8 mouse cellular contexts compared by ENCODE assay signal in the genomic region with DNA sequence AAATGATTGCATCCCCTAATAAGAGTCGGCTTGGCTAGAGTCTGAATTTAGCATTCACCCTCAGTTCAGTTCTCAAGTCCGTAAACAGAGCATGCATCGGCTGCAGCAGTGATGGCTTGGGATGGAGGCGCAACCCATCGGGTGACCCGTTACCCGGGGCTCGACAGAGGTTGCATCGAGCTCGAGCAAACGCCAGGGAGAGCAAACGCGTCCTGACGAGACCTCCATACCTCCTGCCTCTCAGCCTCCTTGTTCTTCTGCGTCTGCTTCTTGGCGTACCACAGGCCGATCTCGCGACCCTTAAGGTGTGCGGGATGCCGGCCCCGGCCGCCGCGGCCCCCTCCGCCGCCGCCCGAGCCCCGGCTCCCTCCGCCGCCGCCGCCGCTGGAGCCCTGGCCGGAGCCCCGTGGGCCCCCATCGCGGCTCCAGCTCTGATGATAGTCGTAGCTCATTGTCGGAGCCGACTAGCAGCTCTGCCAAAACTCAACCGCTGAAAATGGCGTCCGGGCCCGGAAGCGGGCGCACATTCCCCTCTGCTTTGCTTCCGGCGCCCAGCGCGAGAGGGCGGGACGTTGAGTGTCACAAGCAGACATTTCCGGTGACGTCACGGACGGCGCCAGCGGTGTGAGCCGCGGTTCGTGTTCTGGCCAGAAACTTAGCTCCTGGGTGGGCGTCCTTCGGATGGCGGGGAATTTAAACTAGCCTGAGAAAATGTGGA. TPM values are rescaled to one million over a fixed set of nuclear protein-coding genes. Genes with fewer than 3 reads are reported as not detected.
DNase-seq lines count a peak whose midpoint lies in the region; ATAC-seq and TF ChIP-seq lines count a peak whose summit lies in the region.

Gene Dhx36 (minus strand): TSS at position 517 of the 718 bp plus-strand sequence.

- peak within 1 kb of the TSS; percentile 97 for H3K9ac ChIP-seq in embryonic facial prominence, embryonic 14.5 days (ENCODE audit: low read depth, low read length)
- peak within 1 kb of the TSS; percentile 88 for H3K9ac ChIP-seq in heart, adult 2 months (ENCODE audit: low read depth, low read length)
- H3K9ac ChIP-seq in limb, embryonic 13.5 days: peak within 1 kb of the TSS; percentile 89
- H3K9ac ChIP-seq in midbrain, embryonic 16.5 days (ENCODE audit: low read depth, low read length): peak within 1 kb of the TSS; percentile 77

- H3K9me3 ChIP-seq in embryonic facial prominence, embryonic 14.5 days (ENCODE audit: control insufficient read depth, low read length): no peaks in the 10 kb centered on the region
- no peaks in the 10 kb centered on the region for H3K9me3 ChIP-seq in limb, embryonic 13.5 days
- no peaks in the 10 kb centered on the region for H3K9me3 ChIP-seq in midbrain, embryonic 16.5 days (replicated peaks; ENCODE audit: control insufficient read depth, low read length, poor library complexity, severe bottlenecking)

- peak; percentile 18; the same call in 1 of the 2 replicates for TF ChIP-seq CTCF in heart, adult 2 months (IDR thresholded peaks at IDR 0.05)

- peak; percentile 99 for ATAC-seq in embryonic facial prominence, embryonic 14.5 days (ENCODE audit: low read depth)
- peak; percentile 99 for ATAC-seq in limb, embryonic 13.5 days (ENCODE audit: low FRiP score, low read depth)
- ATAC-seq in midbrain, embryonic 16.5 days: peak; percentile 100

- peak; percentile 63; the same call in 1 of the 2 replicates for TF ChIP-seq EP300 in heart, adult 2 months (IDR thresholded peaks at IDR 0.05; ENCODE audit: insufficient read depth, low read depth, low read length)

- intact Hi-C loops in heart, adult 2 months (cut with DNase I): loop anchor here (5.0 kb wide), 1 partner anchor 169 kb away; the partner anchor contains the start of gene Arhgef26

- TF ChIP-seq POLR2A in heart, adult 2 months (IDR thresholded peaks at IDR 0.05; ENCODE audit: insufficient read depth, low read depth, low read length): peak; percentile 52; the same call in 1 of the 2 replicates

- WGBS in embryonic facial prominence, embryonic 14.5 days: under 1% methylated on average over 48 of the region's 66 CpGs
- WGBS in heart, adult 2 months: under 1% methylated on average over 66 of the region's 66 CpGs
- WGBS in limb, embryonic 13.5 days: under 1% methylated on average over 66 of the region's 66 CpGs
- WGBS in midbrain, embryonic 16.5 days: under 1% methylated on average over 65 of the region's 66 CpGs

- 0 out of 2 replicates have a peak, but pooled peaks cover 6% of the 10 kb centered on the region for H3K36me3 ChIP-seq in embryonic facial prominence, embryonic 14.5 days (ENCODE audit: control insufficient read depth, insufficient read depth, low read length)
- peaks cover 11% of the 10 kb centered on the region for H3K36me3 ChIP-seq in heart, adult 2 months (ENCODE audit: control insufficient read depth, insufficient read depth, low read length)
- no peaks in the 10 kb centered on the region for H3K36me3 ChIP-seq in limb, embryonic 13.5 days
- H3K36me3 ChIP-seq in midbrain, embryonic 16.5 days (ENCODE audit: control insufficient read depth, insufficient read depth, low read length): no peaks in the 10 kb centered on the region

- H3K4me2 ChIP-seq in embryonic facial prominence, embryonic 14.5 days (ENCODE audit: low read depth, low read length): peak within 1 kb of the TSS; percentile 71
- peak within 1 kb of the TSS; percentile 68 for H3K4me2 ChIP-seq in limb, embryonic 13.5 days (replicated peaks)
- H3K4me2 ChIP-seq in midbrain, embryonic 16.5 days (ENCODE audit: low read length): peak within 1 kb of the TSS; percentile 87

- no peaks in the 10 kb centered on the region for H3K27me3 ChIP-seq in embryonic facial prominence, embryonic 14.5 days (replicated peaks; ENCODE audit: control insufficient read depth, insufficient read depth, low read length)
- no peaks in the 10 kb centered on the region for H3K27me3 ChIP-seq in heart, adult 2 months (ENCODE audit: control insufficient read depth, insufficient read depth, low read length)
- 0 out of 2 replicates have a peak, but pooled peaks cover 8% of the 10 kb centered on the region for H3K27me3 ChIP-seq in limb, embryonic 13.5 days
- no peaks in the 10 kb centered on the region for H3K27me3 ChIP-seq in midbrain, embryonic 16.5 days (ENCODE audit: control insufficient read depth, insufficient read depth, low read depth, low read length)

- peak; percentile 96 for DNase-seq in 3T3-L1 (ENCODE audit: low read depth, low spot score)
- DNase-seq in adrenal gland, postnatal 4 days (ENCODE audit: low spot score in 2 of 2): peak; percentile 79 to 91
- peak; percentile 99 for DNase-seq in embryonic facial prominence, embryonic 14.5 days (ENCODE audit: low spot score)
- peak; percentile 96 to 97 for DNase-seq in heart, adult 2 months
- peak; percentile 96 to 97 for DNase-seq in kidney, adult 8-10 months
- DNase-seq in spleen, postnatal 10 days (ENCODE audit: low spot score in 2 of 2): peak; percentile 83 to 96

- peak within 1 kb of the TSS; percentile 99 for H3K4me3 ChIP-seq in embryonic facial prominence, embryonic 14.5 days (ENCODE audit: low read depth, low read length)
- H3K4me3 ChIP-seq in heart, adult 2 months: peak within 1 kb of the TSS; percentile 70
- H3K4me3 ChIP-seq in limb, embryonic 13.5 days: peak within 1 kb of the TSS; percentile 87
- H3K4me3 ChIP-seq in midbrain, embryonic 16.5 days (ENCODE audit: low read depth, low read length): peak within 1 kb of the TSS; percentile 60

- H3K79me2 ChIP-seq in heart, adult 2 months (replicated peaks; ENCODE audit: control insufficient read depth, insufficient read depth, low read length): peaks cover 7% of the 10 kb centered on the region; the same call in 1 of the 2 replicates

- H3K27ac ChIP-seq in embryonic facial prominence, embryonic 14.5 days (replicated peaks; ENCODE audit: low read depth, low read length): peak within 1 kb of the TSS; percentile 97
- H3K27ac ChIP-seq in heart, adult 2 months: peak within 1 kb of the TSS; percentile 47
- peak within 1 kb of the TSS; percentile 96 for H3K27ac ChIP-seq in limb, embryonic 13.5 days
- H3K27ac ChIP-seq in midbrain, embryonic 16.5 days (ENCODE audit: low read length): peak within 1 kb of the TSS; percentile 92

- peaks cover 14% of the 10 kb centered on the region for H3K4me1 ChIP-seq in embryonic facial prominence, embryonic 14.5 days (ENCODE audit: control insufficient read depth, insufficient read depth, low read length)
- peaks cover 1% of the 10 kb centered on the region for H3K4me1 ChIP-seq in heart, adult 2 months (ENCODE audit: control insufficient read depth, insufficient read depth, low read length)
- H3K4me1 ChIP-seq in limb, embryonic 13.5 days: peaks cover 15% of the 10 kb centered on the region
- H3K4me1 ChIP-seq in midbrain, embryonic 16.5 days (ENCODE audit: control insufficient read depth, insufficient read depth, low read length): peaks cover 18% of the 10 kb centered on the region

RNA-seq across cellular contexts. Expression of gene Dhx36, which starts in this region (rescaled TPM):
- 10 to 100 TPM; 44.5 to 45.6 TPM for total RNA-seq in adrenal gland, postnatal 4 days (2021)
- polyA plus RNA-seq in embryonic facial prominence, embryonic 14.5 days (2014; fragmentation: Nextera tagmentation; extraction: Ambion mirVana): 31.6 and 35.5 TPM in 2 replicates
- 10 to 100 TPM; 15.3 to 17.0 TPM for total RNA-seq in heart, adult 2 months (2021)
- 5.0 and 10.7 TPM in 2 replicates for polyA plus RNA-seq in heart, adult 2 months (2012; rRNA removed)
- 35.5 and 38.8 TPM in 2 replicates for polyA plus RNA-seq in limb, embryonic 13.5 days (2015; fragmentation: Nextera tagmentation; extraction: Ambion mirVana)
- polyA plus RNA-seq in midbrain, embryonic 16.5 days (2015; fragmentation: Nextera tagmentation; extraction: Ambion mirVana): 40.5 and 43.1 TPM in 2 replicates

Comparison
In these comparisons a context has a peak if more than half of its experiments do, and no peak if none do; other contexts are left out.
1. Peak in every context shown above with its lines: DNase-seq, ATAC-seq, H3K4me3 ChIP-seq and H3K27ac ChIP-seq.
2. H3K27ac ChIP-seq: peak in every context shown above with its lines; median percentile 97 in embryonic facial prominence, embryonic 14.5 days; 96 in limb, embryonic 13.5 days; 92 in midbrain, embryonic 16.5 days; 47 in heart, adult 2 months.